Mouse (Mus musculus) embryonic facial prominence, embryonic 13.5 days (tissue): ENCODE measurements around the gene Cptp. TPM values are rescaled to one million over a fixed set of nuclear protein-coding genes. Genes with fewer than 3 reads are reported as not detected.
A peak's percentile ranks its signal among the peaks of the same experiment; 100 is the strongest.

Experiments
- ATAC-seq: fragments of 200-750 bp; cut with Nextera tagmentation; 2 replicates; pipeline ENCODE4 v1.8.0; 2017; ENCODE audit warnings: low read depth; ENCODE audit not compliant: insufficient number of reproducible peaks, insufficient read depth, low FRiP score, low TSS enrichment
- H3K27ac ChIP-seq: fragments of 300-500 bp; sonication (generic); 2 replicates; pipeline ENCODE4 v1.5.1; 2015; ENCODE audit warnings: moderate library complexity, mild to moderate bottlenecking, inconsistent platforms
- H3K27me3 ChIP-seq: fragments of 300-500 bp; sonication (generic); 2 replicates; pipeline ENCODE4 v1.6.1; 2015; ENCODE audit warnings: mild to moderate bottlenecking, inconsistent platforms
- H3K36me3 ChIP-seq: fragments of 300-500 bp; sonication (generic); 2 replicates; pipeline ENCODE4 v1.6.1; 2015; ENCODE audit warnings: mild to moderate bottlenecking, inconsistent platforms
- H3K4me1 ChIP-seq: fragments of 300-500 bp; sonication (generic); 2 replicates; pipeline ENCODE4 v1.6.1; 2015; ENCODE audit warnings: inconsistent platforms
- H3K4me2 ChIP-seq: fragments of 300-500 bp; sonication (generic); 2 replicates; pipeline ENCODE4 v1.6.1; 2015; ENCODE audit warnings: moderate library complexity, mild to moderate bottlenecking, inconsistent platforms
- H3K4me3 ChIP-seq: fragments of 300-500 bp; sonication (generic); 2 replicates; pipeline ENCODE4 v1.5.1; 2015; ENCODE audit warnings: mild to moderate bottlenecking, inconsistent platforms
- H3K9ac ChIP-seq: fragments of 300-500 bp; sonication (generic); 2 replicates; pipeline ENCODE4 v1.6.1; 2015; ENCODE audit warnings: mild to moderate bottlenecking, inconsistent platforms
- H3K9me3 ChIP-seq: fragments of 300-500 bp; sonication (generic); 2 replicates; pipeline ENCODE4 v1.6.1; 2016; ENCODE audit warnings: inconsistent platforms
- WGBS: fragments of 180-500 bp; shearing (Covaris S2); methylation state at CpG from one replicate; pipeline ENCODE4 v1.1.7; 2015; ENCODE audit warnings: mixed read lengths; 5-methylcytosine and 5-hydroxymethylcytosine counted together
- polyA plus RNA-seq: library from polyadenylated mRNA; unstranded; fragments of >200 nt; fragmentation: Nextera tagmentation; extraction: Ambion mirVana; gene quantifications from 2 replicates; pipeline ENCODE4 v1.2.1, GENCODE M21; 2015

The Cptp gene
- 15.6 and 16.4 TPM in 2 replicates for polyA plus RNA-seq

DNA sequence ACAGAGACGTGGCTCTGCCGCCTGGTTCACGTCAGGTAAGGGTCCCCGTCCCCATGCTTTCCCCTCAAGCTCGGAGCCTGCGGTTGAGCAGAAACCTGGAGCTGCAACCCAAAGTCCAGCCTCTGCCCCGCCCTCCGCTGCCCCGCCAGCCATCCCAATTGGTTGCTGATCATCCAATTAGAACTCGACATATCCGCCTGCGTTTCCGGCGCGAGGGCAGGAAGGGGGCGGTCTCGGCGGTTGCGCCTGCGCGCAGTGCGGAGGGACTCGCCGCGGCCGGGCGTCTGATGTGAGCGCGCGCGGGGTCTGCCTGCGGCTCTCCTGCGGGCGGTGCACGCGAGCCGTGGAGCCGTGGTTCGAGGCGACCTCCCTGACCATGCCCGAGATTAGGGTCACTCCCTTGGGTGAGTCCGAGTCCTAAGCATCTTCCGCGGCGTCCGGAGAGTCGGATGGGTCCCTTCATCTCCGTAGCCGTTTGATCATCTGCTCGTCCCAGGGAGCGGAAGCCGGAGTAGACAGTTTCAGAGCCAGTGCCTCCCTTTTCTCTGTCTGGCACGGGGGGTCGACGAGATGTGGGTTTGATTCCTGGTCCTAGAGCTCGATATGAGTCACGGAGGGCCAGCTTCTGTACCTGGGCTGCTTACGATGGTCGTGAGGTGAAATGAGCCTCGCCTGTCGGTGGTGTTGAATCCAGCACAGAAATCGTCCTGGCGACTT is at the start of gene Cptp, which contains the start of gene Ints11:
Cptp (minus strand) TSS at position 124 of the 717 bp plus-strand sequence.
Ints11 (plus strand) TSS at position 230 of the 717 bp plus-strand sequence.
- H3K4me2 ChIP-seq, result peak within 1 kb of the TSS; percentile 98
- under 1% methylated on average over 62 of the region's 63 CpGs for WGBS
- peak within 1 kb of the TSS; percentile 51 for H3K27ac ChIP-seq
- H3K4me3 ChIP-seq, result peak within 1 kb of the TSS; percentile 79
- peak; percentile 88 for ATAC-seq
- no peaks in the 10 kb centered on the region for H3K9me3 ChIP-seq
- H3K36me3 ChIP-seq, result peaks cover 58% of the 10 kb centered on the region
- peak within 1 kb of the TSS; percentile 79 for H3K9ac ChIP-seq
- no peaks in the 10 kb centered on the region for H3K27me3 ChIP-seq
- peaks cover 27% of the 10 kb centered on the region for H3K4me1 ChIP-seq

DNA sequence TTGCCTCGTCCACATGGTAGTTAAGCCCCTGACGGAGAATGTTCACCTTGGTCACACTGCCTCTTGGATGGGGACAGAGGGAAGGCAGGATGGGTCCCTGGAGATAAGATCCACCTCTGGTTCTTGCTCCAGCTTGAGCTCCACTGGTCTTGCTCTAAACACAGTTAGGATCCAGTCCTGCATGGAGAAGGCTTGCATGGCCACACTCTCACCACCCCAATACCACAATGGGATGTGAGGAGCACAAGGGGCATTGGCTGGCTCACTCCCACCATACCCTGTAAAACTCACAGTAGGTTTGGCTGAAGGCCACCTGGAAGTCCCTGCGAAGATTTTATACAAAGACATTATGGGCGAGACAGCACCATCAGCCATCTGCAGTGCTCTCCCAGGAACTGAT is 39.5 kb upstream of the Cptp start:
- WGBS, result 93% methylated on average over 4 of the region's 4 CpGs
- no peak for ATAC-seq

DNA sequence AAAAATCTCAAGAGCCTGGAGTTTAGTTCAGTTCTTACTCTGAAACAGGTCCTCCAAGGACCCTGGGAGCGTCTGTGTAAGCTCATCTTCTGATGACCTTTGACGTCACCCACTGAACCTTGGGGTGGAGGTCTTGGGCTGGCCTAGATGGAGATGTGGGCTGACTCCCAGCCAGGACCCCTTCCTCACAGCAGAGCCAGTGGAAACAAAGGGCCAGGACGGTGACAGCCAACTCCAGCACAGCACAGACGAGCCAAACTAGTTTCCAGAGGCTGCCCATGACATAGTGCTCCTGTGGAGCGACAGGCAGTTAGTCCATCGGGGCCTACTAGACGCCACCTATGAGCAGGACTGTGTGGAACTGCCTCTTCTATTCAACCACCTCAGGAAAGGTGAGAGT is 39.0 kb upstream of the Cptp start:
- Histone ChIP-seq H3K9me3 (no peaks in the 10 kb centered on the region), H3K9ac (no peak overlapping the region), H3K4me3 (no peak overlapping the region), H3K36me3 (peaks cover 34% of the 10 kb centered on the region), H3K4me2 (no peak overlapping the region), H3K27me3 (no peaks in the 10 kb centered on the region), H3K27ac (no peak overlapping the region), H3K4me1 (no peaks in the 10 kb centered on the region)
- 82% methylated on average over 7 of the region's 7 CpGs for WGBS
- ATAC-seq, result no peak

More for the DNA sequence above, 39.5 kb upstream of the Cptp start:
- Histone ChIP-seq H3K4me3 (no peak overlapping the region), H3K9ac (no peak overlapping the region), H3K4me2 (no peak overlapping the region), H3K27ac (no peak overlapping the region), H3K36me3 (peaks cover 30% of the 10 kb centered on the region), H3K4me1 (no peaks in the 10 kb centered on the region), H3K9me3 (no peaks in the 10 kb centered on the region), H3K27me3 (no peaks in the 10 kb centered on the region)

DNA sequence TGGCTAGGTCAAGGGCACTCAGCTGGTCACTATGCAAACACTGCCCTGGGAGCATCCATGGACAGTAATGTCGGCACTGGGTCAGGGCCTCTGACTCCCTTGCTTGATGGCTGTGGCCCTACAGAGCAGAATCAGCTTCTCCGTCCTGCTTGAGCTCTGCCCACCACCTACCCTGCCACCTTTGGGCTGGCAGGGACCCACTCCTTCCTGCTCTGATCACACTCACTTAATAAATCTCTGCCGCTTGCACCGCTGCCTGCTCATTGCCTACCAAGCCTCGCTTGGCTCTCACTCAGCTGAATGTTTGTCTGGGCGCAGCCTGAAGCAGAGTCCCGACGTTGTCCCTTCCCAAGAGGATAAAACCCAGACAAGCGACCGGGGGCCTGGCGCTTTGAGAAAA is 37.8 kb upstream of the Cptp start:
- H3K4me2 ChIP-seq, result no peak overlapping the region
- no peak for ATAC-seq
- no peak overlapping the region for H3K4me3 ChIP-seq
- WGBS, result 83% methylated on average over 11 of the region's 11 CpGs
- H3K36me3 ChIP-seq, result peaks cover 47% of the 10 kb centered on the region
- no peaks in the 10 kb centered on the region for H3K9me3 ChIP-seq
- H3K9ac ChIP-seq, result no peak overlapping the region; the same call in 1 of the 2 replicates
- no peak overlapping the region for H3K27ac ChIP-seq
- no peaks in the 10 kb centered on the region for H3K27me3 ChIP-seq
- no peaks in the 10 kb centered on the region for H3K4me1 ChIP-seq

DNA sequence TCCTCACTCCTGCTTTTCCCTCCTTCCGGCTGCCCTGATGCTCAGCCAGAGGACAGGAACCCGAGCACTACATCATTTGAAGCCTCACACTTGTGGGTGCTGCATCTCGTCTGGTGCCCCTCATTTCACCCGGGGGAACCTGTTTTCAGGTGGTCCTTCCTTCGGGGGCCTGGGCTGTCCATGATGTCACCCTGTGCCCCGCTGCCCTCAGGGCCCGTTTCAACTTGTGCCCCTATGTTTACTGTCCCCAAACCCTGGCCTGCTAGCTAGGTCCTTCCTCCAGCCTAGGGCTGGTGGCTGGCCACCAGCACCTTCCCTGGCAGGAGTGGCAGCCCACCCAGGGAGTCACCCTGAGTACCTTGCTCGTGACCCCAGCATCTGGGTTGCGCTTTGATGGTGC is 36.9 kb upstream of the Cptp start:
- Histone ChIP-seq H3K4me1 (no peaks in the 10 kb centered on the region), H3K9ac (no peak overlapping the region), H3K4me2 (no peak overlapping the region), H3K4me3 (no peak overlapping the region), H3K36me3 (peaks cover 56% of the 10 kb centered on the region), H3K27me3 (no peaks in the 10 kb centered on the region), H3K9me3 (no peaks in the 10 kb centered on the region), H3K27ac (no peak overlapping the region)
- no peak for ATAC-seq
- 83% methylated on average over 9 of the region's 9 CpGs for WGBS

DNA sequence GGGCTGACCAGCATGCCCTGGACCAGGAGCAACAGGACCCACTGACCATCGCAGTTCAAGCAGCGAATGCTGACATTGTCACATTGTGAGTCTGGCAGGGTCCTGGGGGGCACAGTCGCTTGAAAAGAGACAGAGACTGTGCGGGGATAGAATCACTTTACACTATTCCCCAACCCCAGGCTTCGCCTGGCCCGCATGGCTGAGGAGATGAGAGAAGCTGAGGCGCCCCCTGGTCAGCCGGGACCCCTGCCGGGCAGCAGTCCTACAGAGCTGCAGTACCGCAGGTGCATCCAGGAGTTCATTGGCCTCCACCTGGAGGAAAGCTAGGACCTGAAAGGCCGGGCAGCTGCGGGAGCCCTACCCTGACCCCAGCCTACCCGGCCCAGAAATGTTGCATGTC is 36.4 kb upstream of the Cptp start:
- H3K27ac ChIP-seq, result no peak overlapping the region
- H3K9me3 ChIP-seq, result no peaks in the 10 kb centered on the region
- ATAC-seq, result no peak
- no peaks in the 10 kb centered on the region for H3K4me1 ChIP-seq
- H3K4me2 ChIP-seq, result no peak overlapping the region
- H3K9ac ChIP-seq, result no peak overlapping the region
- H3K4me3 ChIP-seq, result no peak overlapping the region
- WGBS, result 90% methylated on average over 13 of the region's 13 CpGs
- H3K36me3 ChIP-seq, result peaks cover 61% of the 10 kb centered on the region
- no peaks in the 10 kb centered on the region for H3K27me3 ChIP-seq

DNA sequence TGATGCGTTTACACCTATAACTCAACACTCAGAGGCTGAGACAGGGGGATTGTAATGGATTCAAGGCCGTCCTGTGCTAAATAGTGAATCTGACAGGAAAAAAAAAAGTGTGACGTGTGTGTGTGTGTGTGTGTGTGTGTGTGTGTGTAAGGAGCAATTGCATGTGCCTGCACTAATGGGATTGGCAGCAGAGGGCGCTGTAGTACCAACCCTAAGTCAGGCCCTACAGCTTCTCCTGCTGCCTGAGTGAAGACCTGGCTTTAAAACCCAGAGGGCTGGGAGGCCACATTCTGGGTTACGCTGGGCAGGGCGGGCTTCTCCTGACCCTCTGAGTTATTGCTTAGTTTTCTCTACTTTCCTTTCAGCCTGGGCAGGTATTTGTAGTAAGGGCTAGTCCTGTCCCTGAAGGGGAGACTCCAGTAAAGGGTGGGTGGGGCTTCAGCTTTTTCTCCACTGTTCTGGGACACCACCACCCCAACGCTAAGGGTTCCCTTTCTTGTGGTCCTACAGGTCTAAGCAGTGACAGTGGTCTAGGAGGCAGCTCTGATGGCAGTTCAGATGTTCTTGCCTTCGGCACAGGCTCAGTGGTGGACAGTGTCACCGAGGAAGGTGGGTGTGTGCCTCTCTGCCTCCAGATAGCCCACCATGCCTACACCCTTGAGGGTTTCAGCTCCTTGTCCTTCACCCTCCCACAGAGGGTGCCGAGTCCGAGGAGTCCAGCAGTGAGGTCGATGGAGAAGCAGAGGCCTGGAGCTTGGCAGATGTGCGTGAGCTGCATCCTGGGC is 35.3 kb upstream of the Cptp start:
- 91% methylated on average over 13 of the region's 13 CpGs for WGBS
- Histone ChIP-seq H3K27ac (no peak overlapping the region), H3K4me1 (no peaks in the 10 kb centered on the region), H3K36me3 (peaks cover 72% of the 10 kb centered on the region), H3K27me3 (no peaks in the 10 kb centered on the region), H3K4me2 (no peak overlapping the region), H3K9me3 (no peaks in the 10 kb centered on the region), H3K4me3 (no peak overlapping the region), H3K9ac (no peak overlapping the region)
- ATAC-seq, result no peak

DNA sequence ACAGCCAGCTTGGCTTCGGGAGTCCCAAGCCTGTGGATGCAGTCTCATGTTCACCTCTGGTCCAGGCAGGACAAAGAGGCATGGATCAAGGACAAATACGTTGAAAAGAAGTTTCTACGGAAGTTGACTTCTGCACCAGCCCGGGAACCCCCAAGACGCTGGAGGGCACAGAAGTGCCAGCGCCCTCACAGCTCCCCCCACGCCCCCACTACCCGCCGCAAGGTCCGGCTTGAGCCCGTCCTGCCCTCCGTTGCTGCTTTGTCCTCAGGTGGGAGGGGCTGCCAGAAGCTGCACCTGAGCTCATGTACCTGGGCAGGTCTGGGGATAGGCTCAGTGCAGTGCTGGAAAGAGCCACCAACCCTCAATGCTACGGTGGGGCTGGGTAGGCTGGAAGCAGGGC is 34.0 kb upstream of the Cptp start:
- Histone ChIP-seq H3K4me2 (no peak overlapping the region), H3K9me3 (no peaks in the 10 kb centered on the region), H3K9ac (no peak overlapping the region), H3K36me3 (peaks cover 83% of the 10 kb centered on the region), H3K27ac (no peak overlapping the region), H3K4me1 (no peaks in the 10 kb centered on the region), H3K4me3 (no peak overlapping the region), H3K27me3 (no peaks in the 10 kb centered on the region)
- ATAC-seq, result no peak
- WGBS, result 94% methylated on average over 13 of the region's 13 CpGs

DNA sequence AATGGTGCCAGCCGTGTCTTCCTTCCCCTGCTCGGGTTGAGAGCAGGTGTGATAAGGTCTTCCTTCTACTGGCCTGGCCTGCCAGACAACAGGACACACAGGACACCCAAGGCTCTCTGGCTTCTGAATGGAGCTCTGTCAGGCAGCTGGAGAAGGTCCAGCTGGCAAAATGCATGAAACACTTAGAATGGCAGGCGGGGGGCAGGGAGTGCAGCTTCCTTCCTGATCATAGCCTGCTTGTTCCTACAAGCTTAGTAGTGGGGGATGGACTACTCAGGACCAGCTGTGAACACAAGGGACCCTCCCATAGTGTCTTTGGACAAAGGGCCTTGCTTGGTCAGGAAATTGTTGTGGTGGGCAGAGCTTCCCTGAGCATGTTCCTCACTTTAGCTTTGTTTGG is 32.0 kb upstream of the Cptp start:
- H3K36me3 ChIP-seq, result peaks cover 92% of the 10 kb centered on the region
- 83% methylated on average over 3 of the region's 3 CpGs for WGBS
- no peaks in the 10 kb centered on the region for H3K27me3 ChIP-seq

DNA sequence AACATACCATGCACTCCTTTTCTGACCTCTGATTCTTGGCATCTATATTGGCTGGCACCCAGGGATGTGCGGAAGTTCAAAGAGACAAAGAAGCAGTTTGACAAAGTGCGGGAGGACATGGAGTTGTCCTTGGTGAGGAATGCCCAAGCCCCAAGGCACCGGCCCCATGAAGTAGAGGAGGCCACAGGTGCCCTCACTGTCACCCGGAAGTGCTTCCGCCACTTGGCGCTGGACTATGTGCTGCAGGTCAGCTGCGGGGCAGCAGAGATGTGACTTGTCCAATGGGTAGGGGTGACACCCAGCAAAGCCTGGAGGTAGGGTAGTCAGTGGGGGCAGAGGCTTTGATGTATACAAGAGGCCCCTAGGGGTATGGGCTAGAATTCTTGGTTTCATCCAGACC is 30.1 kb upstream of the Cptp start:
- Histone ChIP-seq H3K9me3 (no peaks in the 10 kb centered on the region), H3K4me1 (peaks cover 14% of the 10 kb centered on the region), H3K27me3 (no peaks in the 10 kb centered on the region), H3K27ac (no peak overlapping the region), H3K4me3 (no peak overlapping the region), H3K9ac (no peak overlapping the region), H3K4me2 (no peak overlapping the region), H3K36me3 (peaks cover 77% of the 10 kb centered on the region)
- WGBS, result 94% methylated on average over 7 of the region's 7 CpGs
- ATAC-seq, result no peak

More for the DNA sequence above, 32.0 kb upstream of the Cptp start:
- Histone ChIP-seq H3K27ac (no peak overlapping the region), H3K9me3 (no peaks in the 10 kb centered on the region), H3K4me3 (no peak overlapping the region), H3K9ac (no peak overlapping the region), H3K4me2 (no peak overlapping the region), H3K4me1 (no peaks in the 10 kb centered on the region)
- ATAC-seq, result no peak

DNA sequence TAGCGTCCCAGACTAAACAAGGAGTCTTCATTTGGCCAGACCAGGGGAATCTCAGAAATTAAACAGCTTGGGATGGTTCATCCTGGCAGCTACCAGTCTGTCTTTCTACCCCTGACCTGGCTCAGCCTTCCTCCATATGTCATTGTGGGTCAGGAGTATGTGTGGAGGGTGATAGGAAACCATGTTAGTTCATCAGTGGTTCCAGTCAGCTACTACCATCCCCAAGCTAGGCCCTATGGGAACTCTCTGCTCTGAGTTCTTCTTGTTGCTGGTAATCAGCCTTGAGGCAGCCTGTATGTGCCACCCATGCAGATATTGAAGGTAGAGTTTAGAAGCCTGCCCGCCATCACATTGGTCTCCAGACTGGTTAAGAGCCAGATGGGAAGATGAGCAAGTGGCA is 29.1 kb upstream of the Cptp start:
- Histone ChIP-seq H3K9ac (no peak overlapping the region), H3K27ac (no peak overlapping the region), H3K4me3 (no peak overlapping the region), H3K36me3 (peaks cover 66% of the 10 kb centered on the region), H3K27me3 (no peaks in the 10 kb centered on the region), H3K4me2 (no peak overlapping the region), H3K9me3 (no peaks in the 10 kb centered on the region), H3K4me1 (peaks cover 24% of the 10 kb centered on the region)
- 97% methylated on average over 2 of the region's 2 CpGs for WGBS
- ATAC-seq, result no peak

DNA sequence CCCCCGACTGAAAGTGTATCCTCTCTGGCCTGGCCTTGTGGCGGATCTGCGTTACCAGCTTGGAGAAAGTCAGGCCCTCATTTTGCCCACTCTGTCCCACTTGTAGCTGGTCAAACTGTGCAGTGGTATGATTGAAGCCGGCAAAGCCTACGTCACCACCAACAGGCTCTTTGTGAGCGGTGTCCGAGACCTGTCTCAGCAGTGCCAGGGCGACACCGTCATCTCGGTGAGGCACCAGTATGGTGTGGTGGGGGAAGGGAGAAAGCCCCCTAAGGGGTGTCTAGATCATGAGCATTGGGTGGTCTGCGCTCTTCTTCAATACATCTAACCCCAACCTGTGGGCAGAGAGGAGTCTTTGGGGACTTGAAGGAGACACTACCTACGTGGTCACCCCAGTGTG is 27.2 kb upstream of the Cptp start:
- H3K9me3 ChIP-seq, result no peaks in the 10 kb centered on the region
- WGBS, result 96% methylated on average over 12 of the region's 12 CpGs
- H3K9ac ChIP-seq, result no peak overlapping the region
- no peak overlapping the region for H3K4me2 ChIP-seq
- no peaks in the 10 kb centered on the region for H3K27me3 ChIP-seq
- peaks cover 32% of the 10 kb centered on the region for H3K4me1 ChIP-seq
- H3K27ac ChIP-seq, result no peak overlapping the region
- H3K4me3 ChIP-seq, result no peak overlapping the region
- ATAC-seq, result no peak
- peaks cover 48% of the 10 kb centered on the region for H3K36me3 ChIP-seq
